Mouse (Mus musculus) forebrain, embryonic 12.5 days (tissue): ENCODE measurements around the gene Sdccag8. TPM values are rescaled to one million over a fixed set of nuclear protein-coding genes. Genes with fewer than 3 reads are reported as not detected.

Source experiments
- ATAC-seq: fragments of 200-750 bp; cut with Nextera tagmentation; 2 replicates; pipeline ENCODE4 v1.8.0; 2017; ENCODE audit warnings: moderate TSS enrichment; ENCODE audit not compliant: low FRiP score
- H3K27ac ChIP-seq: fragments of 300-500 bp; sonication (generic); 2 replicates; pipeline ENCODE4 v1.5.1; 2016; ENCODE audit warnings: mild to moderate bottlenecking
- H3K27me3 ChIP-seq: fragments of 300-500 bp; sonication (generic); 2 replicates; pipeline ENCODE4 v1.6.1; 2016; ENCODE audit warnings: mild to moderate bottlenecking
- H3K36me3 ChIP-seq: fragments of 300-500 bp; sonication (generic); replicated peaks from 2 replicates; pipeline ENCODE4 v1.6.1; 2016; ENCODE audit warnings: mild to moderate bottlenecking
- H3K4me1 ChIP-seq: fragments of 300-500 bp; sonication (generic); 2 replicates; pipeline ENCODE4 v1.6.1; 2016
- H3K4me2 ChIP-seq: fragments of 300-500 bp; sonication (generic); 2 replicates; pipeline ENCODE4 v1.6.1; 2016; ENCODE audit warnings: mild to moderate bottlenecking, moderate library complexity
- H3K4me3 ChIP-seq: fragments of 300-500 bp; sonication (generic); replicated peaks from 2 replicates; pipeline ENCODE4 v1.5.1; 2016; ENCODE audit warnings: mild to moderate bottlenecking
- H3K9ac ChIP-seq: fragments of 300-500 bp; sonication (generic); 2 replicates; pipeline ENCODE4 v1.6.1; 2016; ENCODE audit warnings: mild to moderate bottlenecking
- H3K9me3 ChIP-seq: fragments of 300-500 bp; sonication (generic); 2 replicates; pipeline ENCODE4 v1.6.1; 2016
- WGBS: fragments of 180-500 bp; shearing (Covaris S2); methylation state at CpG from one replicate; pipeline ENCODE4 v1.1.7; 2016; 5-methylcytosine and 5-hydroxymethylcytosine counted together
- polyA plus RNA-seq: library from polyadenylated mRNA; unstranded; fragments of >200 nt; fragmentation: Nextera tagmentation; extraction: Ambion mirVana; gene quantifications from 2 replicates; pipeline ENCODE4 v1.2.1, GENCODE M21; 2016

Sdccag8 gene
- polyA plus RNA-seq, 1 experiment from 2014 or later: 22.8 TPM

DNA sequence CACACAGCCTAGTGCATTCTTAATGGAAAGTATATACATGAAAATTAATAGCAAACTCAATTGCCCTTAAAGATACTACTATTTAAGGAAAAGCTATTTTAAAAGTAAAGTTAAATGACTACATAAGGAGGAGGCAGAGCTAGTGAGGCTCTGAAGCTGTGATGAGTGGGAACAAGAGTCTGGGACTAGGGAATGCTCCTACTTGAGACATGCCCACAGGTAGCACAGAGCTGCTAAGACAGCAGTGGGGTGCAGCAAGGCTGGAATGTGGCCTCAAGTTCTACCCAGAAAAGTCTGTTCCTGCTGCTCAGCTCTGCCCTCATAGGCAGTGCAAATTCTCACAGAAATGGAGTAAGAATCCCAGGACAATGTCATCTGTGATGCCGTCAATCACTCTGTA is 216.7 kb downstream of the Sdccag8 start:
- WGBS: 92% methylated on average over 1 of the region's 1 CpGs
- no peak overlapping the region for H3K4me3 ChIP-seq
- no peak overlapping the region for H3K4me2 ChIP-seq
- peaks cover 17% of the 10 kb centered on the region for H3K36me3 ChIP-seq
- H3K9me3 ChIP-seq: no peaks in the 10 kb centered on the region
- H3K9ac ChIP-seq: no peak overlapping the region
- ATAC-seq: no peak
- no peaks in the 10 kb centered on the region for H3K27me3 ChIP-seq
- no peak overlapping the region for H3K27ac ChIP-seq
- H3K4me1 ChIP-seq: peaks cover 2% of the 10 kb centered on the region; the same call in 1 of the 2 replicates

DNA sequence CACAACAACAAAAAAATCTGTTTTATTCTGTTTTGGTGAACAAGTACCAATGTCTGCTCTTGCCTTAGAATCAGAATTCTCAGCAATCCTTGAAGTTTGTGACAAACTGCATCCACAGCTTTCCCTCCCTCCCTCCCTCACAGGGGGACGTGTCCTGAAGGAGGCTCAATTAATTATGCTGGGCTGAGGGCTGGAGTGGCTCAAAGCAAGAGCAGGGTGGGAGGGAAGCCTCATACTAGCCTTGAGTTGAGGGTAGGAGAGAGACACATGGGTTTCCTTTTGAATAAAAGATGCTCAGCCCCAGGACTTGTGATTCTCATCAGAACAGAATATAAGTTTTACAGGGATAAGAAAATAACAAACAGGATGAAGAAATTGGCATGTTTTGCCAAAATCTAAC is 217.8 kb downstream of the Sdccag8 start:
- H3K9me3 ChIP-seq: no peaks in the 10 kb centered on the region
- no peak overlapping the region for H3K4me2 ChIP-seq
- peaks cover 17% of the 10 kb centered on the region for H3K36me3 ChIP-seq
- 13% methylated on average over 1 of the region's 1 CpGs for WGBS
- no peak overlapping the region for H3K27ac ChIP-seq
- no peak overlapping the region for H3K4me3 ChIP-seq
- H3K4me1 ChIP-seq: peaks cover 2% of the 10 kb centered on the region; the same call in 1 of the 2 replicates
- no peaks in the 10 kb centered on the region for H3K27me3 ChIP-seq
- 0 out of 2 replicates have a peak, but pooled peaks have one; percentile 78 for ATAC-seq
- H3K9ac ChIP-seq: no peak overlapping the region

DNA sequence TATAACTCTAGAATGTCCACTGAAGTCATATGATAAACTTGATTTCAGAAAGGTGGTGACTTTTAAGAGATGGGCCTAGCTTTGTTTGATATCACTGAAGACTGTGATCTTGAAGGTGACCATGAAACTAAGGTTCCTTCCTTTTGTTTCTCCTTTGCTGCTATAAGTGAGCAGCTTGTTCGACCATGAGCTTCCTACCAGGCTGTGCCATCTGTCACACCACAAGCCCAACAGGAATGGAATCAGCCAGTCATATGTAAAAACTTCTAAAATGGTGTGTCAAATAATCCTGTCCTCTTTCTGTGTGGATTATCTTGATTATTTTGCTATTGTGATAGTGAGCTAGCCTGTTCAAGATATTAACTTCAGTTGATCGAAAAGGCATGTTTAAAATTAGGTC is 221.0 kb downstream of the Sdccag8 start:
- no peak overlapping the region for H3K9ac ChIP-seq
- peaks cover 11% of the 10 kb centered on the region; the same call in 1 of the 2 replicates for H3K36me3 ChIP-seq
- no peak overlapping the region for H3K4me2 ChIP-seq
- no peak overlapping the region for H3K27ac ChIP-seq
- no peaks in the 10 kb centered on the region for H3K27me3 ChIP-seq
- WGBS: 89% methylated on average over 2 of the region's 2 CpGs
- no peaks in the 10 kb centered on the region for H3K9me3 ChIP-seq
- H3K4me3 ChIP-seq: no peak overlapping the region
- peaks cover 6% of the 10 kb centered on the region; the same call in 1 of the 2 replicates for H3K4me1 ChIP-seq
- no peak for ATAC-seq

DNA sequence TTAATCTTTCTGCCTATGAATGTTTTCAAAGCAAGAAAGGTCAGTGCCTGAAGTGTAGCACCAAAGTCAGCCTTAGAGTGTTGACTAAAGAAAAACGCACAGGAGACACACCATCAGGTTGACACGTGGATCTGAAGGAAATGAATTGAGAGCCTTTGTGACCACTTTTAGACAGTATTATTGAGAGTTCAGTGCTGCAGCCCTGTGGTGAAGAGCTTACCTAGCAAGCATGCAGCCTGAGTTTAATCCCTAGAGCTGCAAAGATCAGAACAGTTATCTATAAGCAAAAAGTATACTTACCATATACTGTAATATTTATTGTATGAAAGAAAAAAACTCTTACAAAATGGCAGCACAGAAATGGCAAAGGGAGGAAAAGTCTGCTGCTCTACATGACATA is 223.9 kb downstream of the Sdccag8 start:
- Histone ChIP-seq H3K4me1 (peaks cover 4% of the 10 kb centered on the region; the same call in 1 of the 2 replicates), H3K27me3 (no peaks in the 10 kb centered on the region), H3K27ac (no peak overlapping the region), H3K9me3 (no peaks in the 10 kb centered on the region), H3K4me2 (no peak overlapping the region), H3K4me3 (no peak overlapping the region), H3K36me3 (peaks cover 5% of the 10 kb centered on the region; the same call in 1 of the 2 replicates), H3K9ac (no peak overlapping the region)
- no peak for ATAC-seq
- WGBS: 47% methylated on average over 2 of the region's 2 CpGs

DNA sequence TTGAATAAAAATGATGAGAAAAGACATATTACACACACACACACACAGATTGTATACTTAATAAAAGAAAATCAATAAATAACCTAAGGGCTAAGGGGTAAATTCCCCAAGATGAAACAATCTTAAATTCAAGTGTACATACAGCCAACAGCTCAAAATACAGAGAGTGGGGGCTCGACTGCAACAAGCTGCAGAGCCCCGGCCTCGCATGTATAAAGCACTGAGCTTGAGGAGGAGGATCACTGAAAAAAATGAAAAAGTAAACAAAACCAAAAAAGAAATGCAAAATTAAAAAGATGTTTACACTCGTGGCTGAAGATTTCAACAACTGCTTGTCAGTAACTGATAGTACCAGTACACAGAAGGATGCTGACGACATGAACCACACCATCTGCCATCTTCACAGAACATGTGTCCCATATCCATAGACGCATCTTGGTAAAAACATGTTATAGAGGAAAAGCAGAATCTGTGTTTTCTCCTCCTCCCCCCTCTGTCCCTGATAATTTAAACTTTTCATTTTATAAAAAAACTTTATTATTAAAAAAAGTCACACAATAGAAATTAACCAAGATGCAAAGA is 224.7 kb downstream of the Sdccag8 start:
- no peak overlapping the region for H3K4me2 ChIP-seq
- H3K9ac ChIP-seq: no peak overlapping the region
- ATAC-seq: 0 out of 2 replicates have a peak, but pooled peaks have one; percentile 60
- H3K27me3 ChIP-seq: no peaks in the 10 kb centered on the region
- H3K9me3 ChIP-seq: no peaks in the 10 kb centered on the region
- no peak overlapping the region for H3K4me3 ChIP-seq
- H3K36me3 ChIP-seq: peaks cover 5% of the 10 kb centered on the region; the same call in 1 of the 2 replicates
- 74% methylated on average over 6 of the region's 6 CpGs for WGBS
- H3K4me1 ChIP-seq: peaks cover 4% of the 10 kb centered on the region; the same call in 1 of the 2 replicates
- H3K27ac ChIP-seq: peak overlapping the region; percentile 31; the same call in 1 of the 2 replicates

DNA sequence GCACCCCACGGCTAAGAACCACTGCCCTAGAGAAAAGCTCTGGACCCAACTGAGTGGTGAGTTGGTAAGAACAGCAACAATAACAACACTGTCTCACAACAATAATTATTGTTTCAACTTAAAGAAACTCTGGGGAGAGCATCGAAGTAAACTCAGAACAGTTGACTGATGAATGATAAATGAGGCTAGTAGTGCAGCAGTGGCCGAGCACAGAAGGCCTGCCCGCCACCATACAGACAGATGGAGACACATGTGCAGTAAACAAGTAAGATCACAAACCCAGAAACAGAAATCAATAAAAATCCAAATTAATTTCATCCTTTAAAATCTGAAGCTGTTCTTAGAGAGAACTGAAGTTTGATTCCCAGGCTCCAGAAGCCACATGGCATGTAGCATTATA is 225.6 kb downstream of the Sdccag8 start:
- ATAC-seq: no peak
- H3K36me3 ChIP-seq: no peaks in the 10 kb centered on the region
- no peak overlapping the region for H3K4me2 ChIP-seq
- peak overlapping the region; percentile 56; the same call in 1 of the 2 replicates for H3K27ac ChIP-seq
- peaks cover 4% of the 10 kb centered on the region; the same call in 1 of the 2 replicates for H3K4me1 ChIP-seq
- WGBS: 40% methylated on average over 4 of the region's 4 CpGs
- H3K27me3 ChIP-seq: no peaks in the 10 kb centered on the region
- H3K4me3 ChIP-seq: no peak overlapping the region
- H3K9ac ChIP-seq: no peak overlapping the region
- H3K9me3 ChIP-seq: no peaks in the 10 kb centered on the region

DNA sequence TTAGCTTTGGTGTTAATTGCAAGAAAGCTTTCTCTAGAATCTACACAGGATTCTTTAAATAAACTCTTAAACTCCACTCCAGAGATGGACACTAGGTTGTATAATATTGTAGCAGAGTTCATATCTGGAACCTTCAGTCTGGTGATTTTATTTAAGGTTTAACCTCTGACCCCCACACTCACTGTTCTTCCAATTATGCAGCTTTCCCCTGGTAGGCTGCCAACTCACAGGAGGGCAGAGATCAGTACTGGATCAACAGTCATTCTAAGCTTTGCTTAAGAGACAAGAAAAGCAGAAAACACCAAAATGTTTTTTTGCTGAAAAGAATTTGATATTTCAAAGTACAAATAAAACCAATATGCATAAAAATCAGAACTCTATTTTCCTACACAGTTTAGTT is 231.4 kb downstream of the Sdccag8 start:
- H3K9me3 ChIP-seq: no peaks in the 10 kb centered on the region

DNA sequence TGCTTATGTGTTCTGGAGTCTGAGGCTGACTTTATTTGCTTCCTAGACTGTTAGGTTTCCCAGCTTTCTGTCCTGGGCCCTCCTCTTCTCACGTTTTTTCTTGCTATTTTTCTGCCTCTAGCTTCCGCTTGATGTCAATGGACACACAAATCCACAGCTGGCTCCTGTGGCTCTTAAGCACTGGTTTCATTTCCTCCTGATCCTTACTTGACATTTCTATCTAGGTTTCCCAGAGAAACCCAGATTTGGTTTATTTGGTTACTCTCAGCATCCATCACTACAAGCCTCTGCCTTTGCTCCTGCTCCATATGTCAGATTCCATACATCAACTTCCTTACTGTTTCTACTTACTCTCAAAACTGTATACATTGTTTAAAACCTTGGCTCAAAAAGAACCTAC is 232.5 kb downstream of the Sdccag8 start:
- H3K27me3 ChIP-seq: no peaks in the 10 kb centered on the region
- H3K4me2 ChIP-seq: no peak overlapping the region
- ATAC-seq: no peak
- no peak overlapping the region for H3K9ac ChIP-seq
- no peaks in the 10 kb centered on the region for H3K4me1 ChIP-seq
- no peak overlapping the region for H3K27ac ChIP-seq
- no peaks in the 10 kb centered on the region for H3K36me3 ChIP-seq
- WGBS: 86% methylated on average over 2 of the region's 2 CpGs
- H3K9me3 ChIP-seq: no peaks in the 10 kb centered on the region
- H3K4me3 ChIP-seq: no peak overlapping the region

More for the DNA sequence above, 231.4 kb downstream of the Sdccag8 start:
- H3K27ac ChIP-seq: no peak overlapping the region
- no peaks in the 10 kb centered on the region for H3K27me3 ChIP-seq
- no peak for ATAC-seq
- no peak overlapping the region for H3K4me2 ChIP-seq
- no peak overlapping the region for H3K9ac ChIP-seq
- H3K36me3 ChIP-seq: no peaks in the 10 kb centered on the region
- H3K4me1 ChIP-seq: no peaks in the 10 kb centered on the region
- no peak overlapping the region for H3K4me3 ChIP-seq

DNA sequence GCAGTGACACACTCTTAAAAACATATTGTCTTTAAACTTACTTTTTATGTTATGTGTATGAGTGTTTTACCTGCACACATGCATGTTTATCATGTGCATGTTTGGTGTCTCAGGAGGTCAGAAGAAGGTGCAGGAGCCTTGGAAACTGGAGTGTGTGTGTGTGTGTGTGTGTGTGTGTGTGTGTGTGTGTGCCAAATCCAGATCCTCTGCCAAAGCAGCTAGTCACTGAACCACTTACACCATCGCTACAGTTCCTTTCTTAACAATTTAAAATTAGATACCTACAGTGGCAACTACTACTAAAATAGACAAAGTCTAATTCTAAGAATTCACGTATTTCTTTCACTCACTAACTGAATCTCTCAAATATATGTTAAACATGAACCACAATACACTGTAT is 234.3 kb downstream of the Sdccag8 start:
- no peaks in the 10 kb centered on the region for H3K27me3 ChIP-seq
- no peak overlapping the region for H3K4me3 ChIP-seq
- no peaks in the 10 kb centered on the region for H3K9me3 ChIP-seq
- no peak overlapping the region for H3K4me2 ChIP-seq
- H3K36me3 ChIP-seq: no peaks in the 10 kb centered on the region
- 100% methylated on average over 2 of the region's 2 CpGs for WGBS
- no peaks in the 10 kb centered on the region for H3K4me1 ChIP-seq
- H3K9ac ChIP-seq: no peak overlapping the region
- ATAC-seq: no peak
- H3K27ac ChIP-seq: no peak overlapping the region

DNA sequence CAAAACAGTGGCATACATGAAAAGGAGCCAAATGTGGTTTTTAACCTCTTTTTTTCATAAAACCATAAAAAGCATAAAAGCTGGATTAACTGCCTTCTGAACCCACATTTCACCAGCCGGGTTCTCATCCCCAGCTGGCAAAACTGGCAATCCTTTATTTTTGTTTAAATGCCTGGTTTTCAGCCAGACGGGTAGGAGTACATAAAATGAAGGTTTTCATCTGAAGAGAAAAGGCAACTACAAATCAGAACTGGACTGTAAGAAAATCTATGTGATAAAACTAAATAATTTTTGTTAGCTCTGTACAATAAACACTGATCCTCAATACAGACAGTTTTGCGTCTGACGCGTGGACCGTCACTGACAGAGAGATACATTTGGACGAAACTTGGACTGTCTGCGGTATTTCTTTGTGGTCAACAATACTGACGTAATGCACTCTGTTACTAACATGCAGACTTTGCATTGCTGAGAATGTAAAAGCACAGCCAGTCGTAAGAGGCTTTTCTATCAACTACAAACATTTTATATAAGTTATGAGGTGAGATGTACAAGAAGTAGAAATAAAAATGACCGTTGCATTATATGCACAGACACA is 237.0 kb downstream of the Sdccag8 start:
- 78% methylated on average over 11 of the region's 11 CpGs for WGBS
- no peaks in the 10 kb centered on the region for H3K4me1 ChIP-seq
- no peak overlapping the region for H3K4me2 ChIP-seq
- no peak overlapping the region for H3K27ac ChIP-seq
- H3K9ac ChIP-seq: no peak overlapping the region
- H3K27me3 ChIP-seq: no peaks in the 10 kb centered on the region
- no peak overlapping the region for H3K4me3 ChIP-seq
- H3K9me3 ChIP-seq: no peaks in the 10 kb centered on the region
- no peak for ATAC-seq
- H3K36me3 ChIP-seq: no peaks in the 10 kb centered on the region

DNA sequence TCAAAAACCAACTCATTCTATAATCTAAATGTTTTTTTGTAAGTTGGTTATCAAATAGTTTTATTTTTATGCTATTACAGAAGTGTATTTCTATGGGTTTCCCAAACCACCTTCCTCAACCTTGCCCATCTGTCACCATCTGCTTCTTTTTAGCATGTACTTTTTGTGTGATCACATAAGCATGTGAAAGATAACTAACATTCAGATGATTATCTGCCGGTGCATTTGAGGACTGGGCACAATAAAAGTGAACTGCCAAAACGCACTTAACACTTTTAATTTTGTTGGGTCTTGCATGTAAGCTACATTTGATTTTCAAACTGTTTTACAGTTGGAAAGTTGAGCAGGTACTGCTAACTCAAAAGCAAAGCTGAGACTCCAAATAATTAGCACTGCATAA is 240.4 kb downstream of the Sdccag8 start:
- Histone ChIP-seq H3K9ac (no peak overlapping the region), H3K27me3 (no peaks in the 10 kb centered on the region), H3K9me3 (no peaks in the 10 kb centered on the region), H3K4me2 (no peak overlapping the region), H3K4me1 (no peaks in the 10 kb centered on the region), H3K4me3 (no peak overlapping the region), H3K27ac (no peak overlapping the region), H3K36me3 (peaks cover 3% of the 10 kb centered on the region; the same call in 1 of the 2 replicates)
- no peak for ATAC-seq
- 67% methylated on average over 2 of the region's 2 CpGs for WGBS

DNA sequence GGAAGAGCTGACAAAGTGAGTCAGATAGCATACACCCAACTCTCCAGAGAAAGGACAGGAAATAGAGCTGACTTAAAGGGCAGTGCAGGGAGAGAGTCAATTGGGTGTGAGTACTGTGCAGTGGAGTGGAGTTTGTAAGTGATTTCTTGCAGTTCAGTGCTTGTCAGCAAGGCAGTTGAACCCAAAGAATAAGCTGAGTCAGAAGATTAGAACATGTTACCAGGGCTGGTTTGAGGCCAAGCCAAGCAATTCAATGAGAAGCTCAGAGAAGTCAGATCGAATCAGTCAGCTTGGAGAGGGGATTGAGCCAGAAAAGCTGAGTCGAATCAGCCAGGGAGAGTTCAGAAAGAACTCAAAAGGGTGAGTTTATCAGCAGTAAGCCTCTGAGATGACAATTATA is 247.3 kb downstream of the Sdccag8 start:
- Histone ChIP-seq H3K27me3 (no peaks in the 10 kb centered on the region), H3K9ac (no peak overlapping the region), H3K27ac (no peak overlapping the region), H3K4me3 (no peak overlapping the region), H3K4me1 (no peaks in the 10 kb centered on the region), H3K4me2 (no peak overlapping the region), H3K9me3 (no peaks in the 10 kb centered on the region), H3K36me3 (peaks cover 8% of the 10 kb centered on the region; the same call in 1 of the 2 replicates)
- no peak for ATAC-seq
- WGBS: 89% methylated on average over 2 of the region's 2 CpGs

DNA sequence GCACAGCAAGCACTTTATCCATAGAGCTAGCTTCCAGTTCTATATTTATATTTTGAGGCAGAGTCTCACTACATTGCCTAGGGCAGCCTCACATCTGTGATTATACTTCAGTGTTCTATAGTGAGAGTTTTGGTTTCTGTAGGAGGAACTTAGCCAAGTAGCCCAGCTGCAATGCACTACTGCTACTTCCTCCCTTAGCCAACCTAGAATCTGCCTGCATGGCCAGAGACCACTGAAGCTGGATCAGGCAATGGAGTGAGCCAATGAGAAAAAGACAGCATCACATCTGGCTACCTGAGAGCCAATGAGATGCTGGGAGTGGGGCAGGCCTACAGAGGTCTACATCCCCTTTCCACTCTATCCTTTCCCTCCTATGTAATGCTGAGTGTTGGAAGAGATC is 251.3 kb downstream of the Sdccag8 start:
- ATAC-seq: no peak
- Histone ChIP-seq H3K4me1 (no peaks in the 10 kb centered on the region), H3K9me3 (no peaks in the 10 kb centered on the region), H3K27me3 (no peaks in the 10 kb centered on the region), H3K9ac (no peak overlapping the region), H3K4me2 (no peak overlapping the region), H3K4me3 (no peak overlapping the region), H3K36me3 (0 out of 2 replicates have a peak, but pooled peaks cover 6% of the 10 kb centered on the region), H3K27ac (no peak overlapping the region)
